Mouse (Mus musculus) lung, adult 18-20 months (tissue): ENCODE results near the gene Dock11.

Experiments used
- DNase-seq, 2 experiments: peaks; one replicate each; pipeline ENCODE4 v3.0.0; 2022; ENCODE audit warnings: mixed read lengths in 2 of 2

Dock11 gene

GRCm38 (mm10) chrX:35888087-35888895, at the start of gene Dock11:
Gene Dock11, plus strand, starts transcription at chrX:35888832.
- DNase-seq = peak; percentile 69 to 72

GRCm38 (mm10) chrX:35879703-35880102, 8.9 kb upstream of the Dock11 start:
- no peak for DNase-seq

- DNase-seq = peak; percentile 13 to 21
Measured at GRCm38 (mm10) chrX:35888945-35889799, 540 bp downstream of the Dock11 start.

- DNase-seq = no peak
Measured at GRCm38 (mm10) chrX:35889800-35890106, 1.1 kb downstream of the Dock11 start.

GRCm38 (mm10) chrX:35891534-35892125, 3.0 kb downstream of the Dock11 start:
- DNase-seq = no peak

- no peak for DNase-seq
Measured at GRCm38 (mm10) chrX:35892377-35892776, 3.7 kb downstream of the Dock11 start.

- no peak for DNase-seq
Measured at GRCm38 (mm10) chrX:35897648-35898500, 9.2 kb downstream of the Dock11 start.

GRCm38 (mm10) chrX:35898501-35898766, 9.8 kb downstream of the Dock11 start:
- no peak for DNase-seq

- DNase-seq = no peak
Measured at GRCm38 (mm10) chrX:35904352-35904751, 15.7 kb downstream of the Dock11 start.

GRCm38 (mm10) chrX:35906696-35907330, 18.2 kb downstream of the Dock11 start:
- DNase-seq = no peak

GRCm38 (mm10) chrX:35919558-35919957, 30.9 kb downstream of the Dock11 start:
- no peak for DNase-seq

GRCm38 (mm10) chrX:35920096-35920607, 31.5 kb downstream of the Dock11 start:
- no peak for DNase-seq

GRCm38 (mm10) chrX:35921922-35922321, 33.3 kb downstream of the Dock11 start:
- no peak for DNase-seq

GRCm38 (mm10) chrX:35924705-35925264, 36.2 kb downstream of the Dock11 start:
- DNase-seq = no peak

GRCm38 (mm10) chrX:35930094-35930933, 41.7 kb downstream of the Dock11 start:
- DNase-seq = no peak

GRCm38 (mm10) chrX:35930934-35931406, 42.3 kb downstream of the Dock11 start:
- DNase-seq = no peak

GRCm38 (mm10) chrX:35931945-35932344, 43.3 kb downstream of the Dock11 start:
- DNase-seq = no peak

GRCm38 (mm10) chrX:35932952-35933351, 44.3 kb downstream of the Dock11 start:
- DNase-seq = no peak

GRCm38 (mm10) chrX:35938112-35938511, 49.5 kb downstream of the Dock11 start:
- no peak for DNase-seq

- DNase-seq = no peak
Measured at GRCm38 (mm10) chrX:35946394-35946793, 57.8 kb downstream of the Dock11 start.

- no peak for DNase-seq
Measured at GRCm38 (mm10) chrX:35950135-35950534, 61.5 kb downstream of the Dock11 start.
